Comparison of ENCODE assay signal across 8 mouse cellular contexts in the genomic region with DNA sequence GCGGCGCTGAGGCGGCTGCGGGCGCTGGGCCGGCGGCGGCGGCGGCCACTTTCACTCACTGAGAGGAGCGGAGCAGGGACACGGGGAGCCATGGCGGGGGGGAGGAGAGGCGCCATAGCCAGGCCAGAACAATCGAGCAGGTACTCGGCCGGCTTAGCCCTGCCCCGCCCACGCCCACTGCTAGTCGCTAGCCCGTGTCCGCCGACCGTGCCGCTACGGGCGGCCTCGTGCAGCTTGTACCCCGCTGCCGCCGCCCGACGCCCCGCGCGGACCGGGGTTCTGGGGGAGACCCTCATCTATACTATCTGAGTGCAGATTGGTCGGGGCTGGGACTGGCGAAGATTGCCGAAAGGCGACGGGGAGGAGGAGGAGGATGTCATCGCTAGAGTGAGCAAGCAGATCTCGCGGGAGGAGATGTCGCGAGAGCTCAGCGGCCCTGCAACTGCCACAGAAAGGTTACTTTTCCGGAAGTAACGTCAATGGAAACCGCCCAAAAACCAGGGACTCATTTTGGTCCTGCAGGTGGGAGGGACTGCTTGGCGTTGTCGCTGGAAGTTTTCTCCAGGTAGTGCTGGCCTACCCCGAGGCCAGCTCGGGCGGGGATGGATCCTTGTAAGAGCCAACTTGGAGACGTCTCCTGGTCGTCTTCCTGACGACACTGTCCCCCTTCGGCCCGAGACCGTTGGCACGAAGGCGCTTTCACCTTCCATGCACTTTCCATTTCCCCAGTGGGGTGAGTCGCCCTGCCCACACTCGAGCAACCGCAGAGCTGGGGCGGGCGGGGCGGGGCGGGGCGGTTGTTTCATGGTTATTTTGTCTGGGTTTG. TPM values are rescaled to one million over a fixed set of nuclear protein-coding genes. Genes with fewer than 3 reads are reported as not detected.
DNase-seq lines count a peak whose midpoint lies in the region; ATAC-seq lines count a peak whose summit lies in the region.

A gene (minus strand): TSS at position 117 of the 826 bp plus-strand sequence.

- WGBS in hindbrain, embryonic 14.5 days, result under 1% methylated on average over 72 of the region's 72 CpGs

- H3K36me3 ChIP-seq in hindbrain, embryonic 14.5 days (replicated peaks; ENCODE audit: control insufficient read depth, insufficient read depth), result peaks cover 6% of the 10 kb centered on the region; the same call in 1 of the 2 replicates

- peak; percentile 100 for DNase-seq in R1 (ENCODE audit: low read depth, low spot score)
- peak; percentile 99 to 100 for DNase-seq in cerebellum, postnatal 25 days
- DNase-seq in frontal cortex, postnatal 25 days (ENCODE audit: low spot score in 2 of 2), result peak; percentile 97 to 98
- DNase-seq in hindbrain, embryonic 14.5 days (ENCODE audit: low spot score), result peak; percentile 99
- peak; percentile 98 for DNase-seq in layer of hippocampus, postnatal 36 days
- peak; percentile 100 for DNase-seq in lung, postnatal 36 days
- peak; percentile 99 for DNase-seq in retina, postnatal 1 day
- peak; percentile 97 to 98 for DNase-seq in urinary bladder, adult 18-20 months (ENCODE audit: low spot score in 2 of 2)

- peak within 1 kb of the TSS; percentile 89 for H3K4me3 ChIP-seq in hindbrain, embryonic 14.5 days (replicated peaks; ENCODE audit: low read length)

- H3K4me2 ChIP-seq in hindbrain, embryonic 14.5 days (replicated peaks), result peak within 1 kb of the TSS; percentile 70

- H3K27ac ChIP-seq in hindbrain, embryonic 14.5 days, result peak within 1 kb of the TSS; percentile 98

- no peaks in the 10 kb centered on the region for H3K27me3 ChIP-seq in hindbrain, embryonic 14.5 days (ENCODE audit: control insufficient read depth, insufficient read depth, low read length)

- no peaks in the 10 kb centered on the region for H3K9me3 ChIP-seq in hindbrain, embryonic 14.5 days (ENCODE audit: control insufficient read depth, low read length)

- peak; percentile 97 for ATAC-seq in hindbrain, embryonic 14.5 days (ENCODE audit: low FRiP score)

- H3K4me1 ChIP-seq in hindbrain, embryonic 14.5 days (replicated peaks; ENCODE audit: control insufficient read depth, insufficient read depth, low read length), result peaks cover 21% of the 10 kb centered on the region

- peak within 1 kb of the TSS; percentile 97 for H3K9ac ChIP-seq in hindbrain, embryonic 14.5 days

RNA-seq across cellular contexts. Expression of the gene that starts here (rescaled TPM):
- polyA plus RNA-seq in hindbrain, embryonic 14.5 days (2014; fragmentation: Nextera tagmentation; extraction: Ambion mirVana), result 4.7 and 4.8 TPM in 2 replicates
- 10 to 100 TPM; 18.2 to 18.7 TPM for total RNA-seq in layer of hippocampus, postnatal 36 days (2021)

Comparison
In these comparisons a context has a peak if more than half of its experiments do, and no peak if none do; other contexts are left out.
1. Peak in every context shown above with its lines: DNase-seq, ATAC-seq, H3K4me3 ChIP-seq and H3K27ac ChIP-seq.